Mouse (Mus musculus): ENCODE data around the gene Nlrp3.

DNA sequence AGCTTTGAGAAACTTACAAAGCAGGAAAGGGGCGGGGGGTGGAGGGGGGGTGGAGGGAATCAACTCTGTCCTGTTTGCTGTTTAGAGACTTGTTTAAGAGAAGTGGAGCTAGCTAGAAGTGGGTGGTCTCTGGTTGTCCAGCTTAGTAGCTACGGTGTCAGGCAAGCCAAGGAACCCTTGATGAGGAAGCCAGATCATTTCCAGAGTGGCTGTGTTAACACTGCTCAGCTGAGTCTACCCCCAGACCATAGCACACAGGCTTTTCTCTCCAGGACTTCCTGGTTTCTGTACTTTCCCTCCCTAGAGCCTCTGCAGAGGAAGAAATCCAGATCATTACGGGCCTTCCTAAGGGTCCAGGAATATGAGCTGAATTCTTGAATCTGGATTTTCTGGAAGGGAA is 26.6 kb upstream of the Nlrp3 start:
- TF ChIP-seq CTCF (IDR thresholded peaks at IDR 0.05): no peak
- no peak for TF ChIP-seq EP300 (IDR thresholded peaks at IDR 0.05)
